Mouse (Mus musculus): ENCODE results near the gene Fate1.

DNA sequence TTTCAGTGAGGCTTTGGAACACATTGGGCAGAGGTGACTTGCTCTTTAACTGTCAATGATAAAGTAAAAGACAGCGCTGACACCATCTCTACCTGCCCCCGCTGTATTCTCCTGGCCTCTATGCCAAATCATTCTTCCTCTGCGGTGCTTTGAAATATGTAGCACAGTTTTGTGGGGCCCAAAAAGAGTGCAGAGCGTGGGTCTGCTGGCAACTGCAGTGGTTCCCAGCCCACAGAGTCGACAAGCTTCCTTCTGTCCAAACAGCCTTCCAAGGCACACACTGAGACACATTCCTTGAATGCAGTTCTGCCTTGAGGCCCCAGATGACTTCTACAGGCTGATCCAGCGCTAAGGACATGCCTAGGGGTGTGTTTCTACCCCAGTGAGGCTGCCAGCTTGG is 4.0 kb upstream of the Fate1 start:
- TF ChIP-seq POLR2A (IDR thresholded peaks at IDR 0.05; ENCODE audit: borderline replicate concordance, low read depth, low read length), result no peak
- TF ChIP-seq CTCF (IDR thresholded peaks at IDR 0.05; ENCODE audit: low read depth, low read length), result no peak
